Mouse (Mus musculus) liver, embryonic 14.5 days (tissue): ENCODE results near the gene Gstm7. TPM values are rescaled to one million over a fixed set of nuclear protein-coding genes. Genes with fewer than 3 reads are reported as not detected.
"Not testable (repeated sequence)": the region's sequence is repeated elsewhere in the genome, so short reads cannot be mapped to it uniquely, and the experiment has no call there.

Experiments used
- ATAC-seq: fragments of 200-750 bp; cut with Nextera tagmentation; 2 replicates; pipeline ENCODE4 v1.8.0; 2017; ENCODE audit warnings: moderate number of reproducible peaks, mild to moderate bottlenecking, moderate library complexity; ENCODE audit not compliant: insufficient read depth
- DNase-seq, 3 experiments: peaks; one replicate each; pipeline ENCODE4 v3.0.0-alpha.2; 2012 to 2013; ENCODE audit warnings: low read depth in 3 of 3, low spot score in 3 of 3
- H3K27ac ChIP-seq: fragments of 300-500 bp; sonication (generic); 2 replicates; pipeline ENCODE4 v1.5.1; 2014; ENCODE audit warnings: moderate library complexity, mild to moderate bottlenecking, control low read depth, inconsistent platforms
- H3K27me3 ChIP-seq: fragments of 300-500 bp; sonication (generic); 2 replicates; pipeline ENCODE4 v1.6.1; 2014; ENCODE audit warnings: mild to moderate bottlenecking, low read length, moderate library complexity; ENCODE audit not compliant: control insufficient read depth, insufficient read depth
- H3K36me3 ChIP-seq: fragments of 300-500 bp; sonication (generic); replicated peaks from 2 replicates; pipeline ENCODE4 v1.6.1; 2014; ENCODE audit warnings: low read depth; ENCODE audit not compliant: control insufficient read depth, insufficient read depth
- H3K4me1 ChIP-seq, 2 experiments: fragments of 200-500 bp in 1 of 2; fragments of 300-500 bp in 1 of 2; sonication (generic) in 1 of 2; replicated peaks; 2 replicates each; pipeline ENCODE4 v1.6.1; 2012 to 2014; ENCODE audit warnings: antibody characterized with exemption in 1 of 2, inconsistent platforms in 1 of 2, low read length in 1 of 2; ENCODE audit not compliant: control insufficient read depth in 2 of 2, insufficient read depth in 2 of 2
- H3K4me2 ChIP-seq: fragments of 300-500 bp; sonication (generic); 2 replicates; pipeline ENCODE4 v1.6.1; 2014; ENCODE audit warnings: low read depth, mild to moderate bottlenecking, control low read depth, moderate library complexity
- H3K4me3 ChIP-seq, 2 experiments: fragments of 200-500 bp in 1 of 2; fragments of 300-500 bp in 1 of 2; sonication (generic) in 1 of 2; 2 replicates each; pipeline ENCODE4 v1.5.1; 2012 to 2014; ENCODE audit warnings: low read depth in 2 of 2, low read length in 2 of 2, mild to moderate bottlenecking in 2 of 2, control low read depth in 1 of 2, inconsistent platforms in 1 of 2, moderate library complexity in 1 of 2; ENCODE audit not compliant: insufficient read depth in 1 of 2
- H3K9ac ChIP-seq: fragments of 300-500 bp; sonication (generic); replicated peaks from 2 replicates; pipeline ENCODE4 v1.6.1; 2014; ENCODE audit warnings: mild to moderate bottlenecking, control low read depth, moderate library complexity
- H3K9me3 ChIP-seq: fragments of 300-500 bp; sonication (generic); 2 replicates; pipeline ENCODE4 v1.6.1; 2016; ENCODE audit warnings: low read length, mixed read lengths; ENCODE audit not compliant: control insufficient read depth
- CTCF ChIP-seq: IDR thresholded peaks from 2 replicates; pipeline ENCODE4 v1.5.1; 2016; ENCODE audit warnings: antibody characterized with exemption, low read depth, control low read depth
- EP300 ChIP-seq: IDR thresholded peaks from 2 replicates; pipeline ENCODE4 v1.6.1; 2016; ENCODE audit warnings: antibody characterized with exemption, low read depth
- WGBS: fragments of 180-500 bp; shearing (Covaris S2); extraction: QIAGEN DNeasy Blood & Tissue Kit; methylation state at CpG from one replicate; pipeline ENCODE4 v1.1.7; 2014; ENCODE audit not compliant: insufficient replicate concordance; 5-methylcytosine and 5-hydroxymethylcytosine counted together
- polyA plus RNA-seq, 2 experiments: library from polyadenylated mRNA; depleted of rRNA in 1 of 2; stranded (reverse) in 1 of 2; unstranded in 1 of 2; fragments of >200 nt; fragmentation: Nextera tagmentation in 1 of 2; extraction: Ambion mirVana in 1 of 2; gene quantifications; 2 replicates each; pipeline versions ENCODE4 v1.2.1 to v1.2.3; 2012 to 2014

Gstm7 gene
- polyA plus RNA-seq, 2 experiments, result 15.3 to 16.1 TPM

- DNase-seq, result no peak
- no peaks in the 10 kb centered on the region for H3K27me3 ChIP-seq
- H3K9me3 ChIP-seq, result no peaks in the 10 kb centered on the region
- 49% methylated on average over 13 of the region's 13 CpGs for WGBS
- no peaks in the 10 kb centered on the region for H3K36me3 ChIP-seq
- no peak within 1 kb of the TSS for H3K4me3 ChIP-seq
- peak; percentile 48 for ATAC-seq
- H3K27ac ChIP-seq, result no peak within 1 kb of the TSS
- peaks cover 7 to 22% of the 10 kb centered on the region in 2 experiments for H3K4me1 ChIP-seq
- no peak within 1 kb of the TSS; the same call in 1 of the 2 replicates for H3K4me2 ChIP-seq
- no peak within 1 kb of the TSS for H3K9ac ChIP-seq
- no peak for TF ChIP-seq CTCF
- no peak for TF ChIP-seq EP300
These were observed 37.2 kb upstream of the Gstm7 start, which contains the start of gene Gstm3 for GRCm38 (mm10) chr3:107968724-107969395. Gene Gstm3, minus strand, starts transcription at chr3:107969283.

DNA sequence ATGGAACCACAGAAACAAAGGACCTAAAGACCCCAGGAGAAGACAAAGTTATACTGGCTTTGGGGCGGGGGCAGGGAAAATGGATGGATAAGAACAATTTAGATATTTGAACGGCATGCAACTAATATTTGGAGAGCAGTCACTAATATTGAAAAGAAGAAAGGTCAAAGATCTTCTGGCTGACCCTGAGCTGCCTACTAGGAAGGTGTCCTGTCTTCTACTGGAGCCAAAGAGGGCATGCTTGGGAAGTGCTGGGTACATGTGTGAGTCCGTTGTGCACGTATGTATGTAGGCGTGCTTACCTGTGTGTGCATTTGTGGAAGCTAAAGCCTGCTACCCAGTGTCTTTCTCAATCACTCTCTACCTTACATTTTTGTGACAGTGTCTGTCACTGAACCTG is 35.0 kb upstream of the Gstm7 start:
- ATAC-seq, result no peak
- DNase-seq, result no peak
- TF ChIP-seq EP300 (no peak), CTCF (no peak)
- no peak overlapping the region for H3K9ac ChIP-seq
- no peaks in the 10 kb centered on the region for H3K36me3 ChIP-seq
- H3K4me3 ChIP-seq, result no peak overlapping the region
- H3K9me3 ChIP-seq, result no peaks in the 10 kb centered on the region
- H3K27ac ChIP-seq, result no peak overlapping the region
- H3K27me3 ChIP-seq, result no peaks in the 10 kb centered on the region
- H3K4me1 ChIP-seq, result peaks cover 7 to 14% of the 10 kb centered on the region in 2 experiments
- H3K4me2 ChIP-seq, result no peak overlapping the region
- 89% methylated on average over 5 of the region's 5 CpGs for WGBS

- WGBS, result 56% methylated on average over 1 of the region's 1 CpGs
- Histone ChIP-seq H3K9ac (no peak overlapping the region), H3K27me3 (no peaks in the 10 kb centered on the region), H3K9me3 (no peaks in the 10 kb centered on the region), H3K36me3 (no peaks in the 10 kb centered on the region), H3K27ac (no peak overlapping the region), H3K4me1 (peaks cover 7 to 14% of the 10 kb centered on the region in 2 experiments), H3K4me3 (no peak overlapping the region), H3K4me2 (no peak overlapping the region)
- TF ChIP-seq CTCF (no peak), EP300 (no peak)
- no peak for DNase-seq
- no peak for ATAC-seq
These were observed 34.0 kb upstream of the Gstm7 start for GRCm38 (mm10) chr3:107965592-107965991.

DNA sequence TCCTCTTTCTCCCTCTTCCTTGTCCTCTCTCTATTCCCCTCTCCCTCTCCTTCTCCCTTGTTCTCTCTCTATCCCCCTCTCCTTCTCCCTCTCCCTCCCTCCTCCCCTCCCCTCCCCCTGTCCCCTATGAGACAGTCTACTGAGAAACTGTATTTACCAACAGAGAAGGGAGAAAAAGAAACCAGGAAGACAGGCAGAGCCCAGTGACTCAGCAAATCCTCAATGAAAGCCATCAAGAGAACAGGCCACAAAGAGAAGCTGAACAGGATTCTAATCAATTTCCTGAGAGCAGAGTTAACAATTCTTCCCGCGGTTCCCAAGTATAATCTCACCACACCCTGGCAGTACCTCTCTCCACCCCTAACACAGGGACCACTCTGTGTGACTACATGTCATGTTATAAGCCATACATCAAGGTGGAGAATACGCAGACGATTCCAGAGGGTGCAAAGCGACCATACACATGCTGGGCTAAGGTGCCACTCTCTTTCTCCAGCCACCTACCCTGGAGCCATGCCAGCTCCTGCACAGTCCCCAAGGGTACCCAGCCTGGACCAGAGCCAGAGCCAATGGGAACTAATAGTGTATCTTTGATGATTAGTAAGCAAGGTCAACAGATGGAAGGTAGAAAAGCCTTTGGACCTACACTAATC is 33.2 kb upstream of the Gstm7 start:
- no peaks in the 10 kb centered on the region for H3K9me3 ChIP-seq
- no peak overlapping the region for H3K27ac ChIP-seq
- ATAC-seq, result peak; percentile 12; the same call in 1 of the 2 replicates
- no peak overlapping the region for H3K4me2 ChIP-seq
- no peak for DNase-seq
- H3K36me3 ChIP-seq, result no peaks in the 10 kb centered on the region
- WGBS, result 32% methylated on average over 5 of the region's 5 CpGs
- no peaks in the 10 kb centered on the region for H3K27me3 ChIP-seq
- H3K4me1 ChIP-seq, result peaks cover 7 to 13% of the 10 kb centered on the region in 2 experiments
- TF ChIP-seq EP300, result no peak
- TF ChIP-seq CTCF, result no peak
- no peak overlapping the region for H3K4me3 ChIP-seq
- H3K9ac ChIP-seq, result no peak overlapping the region; the same call in 1 of the 2 replicates

DNA sequence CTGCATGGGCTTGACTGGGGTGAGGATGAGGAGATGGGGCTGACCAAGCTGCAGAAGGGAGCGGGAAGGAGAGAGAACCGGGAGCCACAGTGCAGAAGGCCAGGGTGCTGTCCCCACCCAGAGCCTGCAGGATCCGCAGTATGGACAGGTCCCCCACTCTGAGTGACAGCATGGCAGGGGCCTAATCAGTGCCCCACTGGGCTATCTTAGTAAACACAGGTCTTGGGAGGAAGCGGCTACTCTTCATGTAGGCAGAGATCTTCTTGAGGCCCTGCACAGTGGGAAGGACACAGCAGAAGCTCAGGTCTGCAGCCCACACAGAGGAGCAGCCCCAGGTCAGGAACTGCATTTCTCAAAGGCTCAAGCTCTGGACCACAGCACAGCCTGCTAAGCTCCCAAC is 32.4 kb upstream of the Gstm7 start:
- ATAC-seq (no peak), DNase-seq (no peak)
- no peaks in the 10 kb centered on the region for H3K27me3 ChIP-seq
- 25% methylated on average over 4 of the region's 4 CpGs for WGBS
- H3K27ac ChIP-seq, result no peak overlapping the region
- H3K9ac ChIP-seq, result no peak overlapping the region
- no peak overlapping the region for H3K4me3 ChIP-seq
- peaks cover 7 to 10% of the 10 kb centered on the region in 2 experiments for H3K4me1 ChIP-seq
- H3K4me2 ChIP-seq, result no peak overlapping the region
- no peaks in the 10 kb centered on the region for H3K9me3 ChIP-seq
- TF ChIP-seq CTCF (no peak), EP300 (no peak)
- H3K36me3 ChIP-seq, result no peaks in the 10 kb centered on the region

DNA sequence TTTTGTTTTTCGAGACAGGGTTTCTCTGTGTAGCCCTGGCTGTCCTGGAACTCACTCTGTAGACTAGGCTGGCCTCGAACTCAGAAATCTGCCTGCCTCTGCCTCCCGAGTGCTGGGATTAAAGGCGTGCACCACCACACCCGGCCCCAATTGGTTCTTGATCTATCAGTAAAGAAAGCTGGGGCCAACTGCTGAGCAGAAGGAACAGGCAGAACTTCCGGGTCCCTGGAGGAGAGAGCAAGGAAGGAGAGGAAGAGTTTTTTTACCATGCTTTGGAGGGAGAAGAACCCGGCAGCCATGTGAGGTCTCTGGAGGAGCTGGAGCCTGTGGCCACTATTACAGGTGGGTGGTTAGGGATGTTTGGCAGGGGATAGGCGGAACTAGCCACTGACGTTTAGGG is 23.6 kb upstream of the Gstm7 start:
- not testable (repeated sequence) for H3K9me3 ChIP-seq, H3K4me3 ChIP-seq, ATAC-seq, H3K9ac ChIP-seq, H3K27ac ChIP-seq, H3K27me3 ChIP-seq, H3K36me3 ChIP-seq, DNase-seq, H3K4me2 ChIP-seq, H3K4me1 ChIP-seq
- 55% methylated on average over 9 of the region's 9 CpGs for WGBS
